Mouse (Mus musculus) c-Kit-positive CD71-positive TER-119-positive erythroid progenitor cells, embryonic 14.5 days (primary cell): ENCODE data around the gene Slc25a29.
A peak's percentile ranks its signal among the peaks of the same experiment; 100 is the strongest.
"Not testable (repeated sequence)": the region's sequence is repeated elsewhere in the genome, so short reads cannot be mapped to it uniquely, and the experiment has no call there.

Source experiments
- DNase-seq: peaks from one replicate; pipeline ENCODE4 v3.0.0-alpha.2; 2013; ENCODE audit warnings: low spot score

Slc25a29 gene

DNA sequence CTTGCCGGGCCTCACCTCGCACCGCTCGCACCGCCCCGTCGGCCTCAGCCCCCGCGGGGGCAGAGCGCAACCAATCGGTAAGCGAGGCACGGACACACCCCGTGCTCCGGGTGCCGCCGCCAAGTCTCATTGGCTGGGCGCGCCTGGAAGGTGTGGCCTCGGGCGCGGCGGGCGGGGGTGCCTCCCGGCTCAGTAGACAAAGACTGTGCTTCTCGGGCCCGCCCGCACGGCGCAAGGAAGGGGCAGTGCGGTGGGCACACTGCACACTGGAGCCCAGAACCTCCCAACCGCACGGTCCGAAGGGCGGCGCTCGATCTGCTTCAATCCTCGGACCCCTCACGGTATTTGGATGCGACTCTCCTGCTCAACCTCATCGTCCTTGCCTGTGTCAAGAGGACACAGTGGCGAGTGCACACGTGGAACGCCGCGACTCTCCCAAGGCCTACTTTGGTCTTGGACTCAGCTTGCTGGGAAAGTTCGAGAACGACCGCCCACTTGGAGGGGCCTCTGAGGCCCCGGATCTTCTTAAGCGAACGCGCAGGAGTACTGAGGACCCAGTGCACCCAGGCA lies at the start of gene Slc25a29, which contains the start of gene Slc25a47:
Gene Slc25a29 (minus strand): TSS at position 44 of the 570 bp plus-strand sequence.
Gene Slc25a47 (plus strand): TSS at position 207 of the 570 bp plus-strand sequence.
- peak; percentile 89 for DNase-seq

DNA sequence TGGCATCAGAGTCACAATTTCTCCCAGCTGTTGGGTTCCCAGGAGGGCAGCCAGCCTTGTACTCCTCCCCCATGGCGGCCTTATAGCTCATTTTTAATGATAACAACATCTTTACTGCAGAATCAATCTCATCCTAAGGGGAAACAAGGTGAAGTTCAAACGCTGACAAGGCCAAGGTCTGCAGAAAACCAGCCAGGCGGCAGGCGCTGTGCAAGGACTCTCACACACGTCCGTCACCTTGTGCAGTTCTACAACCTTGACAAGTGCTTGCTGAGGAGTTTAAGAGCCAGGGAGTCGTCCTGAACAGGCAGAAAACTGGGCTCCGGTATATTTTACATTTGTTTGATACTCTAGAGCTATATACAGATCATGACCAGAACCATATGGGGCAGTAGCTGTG lies 47.1 kb upstream of the Slc25a29 start:
- no peak for DNase-seq

DNA sequence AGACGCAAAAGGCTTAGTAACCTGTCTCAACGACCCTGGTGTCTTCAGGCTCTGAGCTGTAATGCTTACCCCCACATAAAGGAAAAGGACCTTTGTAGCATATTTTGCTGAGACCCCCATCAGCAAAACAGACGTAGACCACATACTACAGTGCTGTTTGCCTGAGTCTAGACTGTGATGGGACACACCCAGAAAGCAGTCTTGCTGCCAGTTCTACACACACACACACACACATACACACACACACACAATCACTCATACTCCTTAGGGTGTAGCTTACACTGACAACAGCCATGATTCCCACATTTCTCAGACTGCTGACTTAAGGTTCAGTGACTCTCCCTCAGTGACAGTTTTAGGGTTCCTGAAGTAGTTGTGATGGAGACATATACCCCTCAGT lies 45.5 kb upstream of the Slc25a29 start:
- no peak for DNase-seq

DNA sequence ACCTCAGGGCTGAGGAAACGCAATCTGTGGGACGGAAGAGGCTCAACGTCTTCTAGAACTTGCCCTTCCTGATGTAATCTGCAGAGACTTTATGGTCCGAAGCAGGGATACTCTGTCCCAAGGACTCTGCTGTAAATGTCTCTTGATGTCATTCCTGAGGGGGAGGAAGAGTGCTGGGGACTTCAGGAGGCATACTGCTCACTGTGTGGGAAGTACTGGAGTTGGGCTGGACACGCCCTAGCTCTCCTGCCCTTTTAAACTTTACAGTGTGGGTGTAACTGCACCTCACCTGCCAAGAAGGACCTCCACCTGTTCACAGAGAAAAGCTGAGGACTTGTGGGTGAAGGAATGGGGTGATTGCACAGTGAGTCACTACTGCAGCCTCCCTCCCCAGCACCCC lies 44.9 kb upstream of the Slc25a29 start:
- no peak for DNase-seq

DNA sequence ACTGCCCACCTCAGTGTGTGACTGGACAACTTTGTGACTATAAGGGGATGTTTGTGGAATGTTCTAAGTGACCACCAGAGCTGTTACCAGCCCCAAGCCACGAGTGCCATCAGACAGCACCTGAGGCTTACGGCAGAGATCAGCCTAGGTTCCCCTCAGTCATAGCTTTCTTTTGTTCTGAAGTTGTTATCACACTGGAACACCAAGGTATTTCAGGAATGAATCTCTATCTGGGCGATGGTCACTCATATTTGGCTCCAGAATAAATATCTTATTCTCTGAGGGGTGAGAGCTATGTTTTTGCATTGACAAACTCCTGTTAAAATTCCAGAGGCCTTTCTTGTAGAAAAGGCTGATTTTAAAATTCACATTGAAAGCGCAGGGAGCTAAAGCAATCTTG lies 43.5 kb upstream of the Slc25a29 start:
- DNase-seq, result no peak

DNA sequence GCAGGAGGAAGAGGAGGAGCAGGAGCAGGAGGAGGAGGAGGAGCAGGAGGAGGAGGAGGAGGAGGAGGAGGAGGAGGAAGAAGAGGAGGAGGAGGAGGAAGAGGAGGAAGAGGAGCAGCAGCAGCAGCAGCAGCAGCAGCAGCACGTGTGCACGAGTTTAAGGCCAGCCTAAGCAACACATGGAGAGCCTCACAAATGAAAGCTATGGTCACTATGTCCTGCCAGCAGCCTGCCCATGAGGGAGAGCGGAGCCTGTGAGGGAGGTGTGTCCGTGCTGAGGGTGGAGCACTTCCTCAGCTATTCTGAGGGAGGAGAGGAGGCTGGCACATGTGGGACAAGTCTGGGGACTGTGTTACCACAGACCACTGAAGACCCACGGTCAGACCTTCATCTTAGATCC lies 37.4 kb upstream of the Slc25a29 start:
- no peak for DNase-seq

DNA sequence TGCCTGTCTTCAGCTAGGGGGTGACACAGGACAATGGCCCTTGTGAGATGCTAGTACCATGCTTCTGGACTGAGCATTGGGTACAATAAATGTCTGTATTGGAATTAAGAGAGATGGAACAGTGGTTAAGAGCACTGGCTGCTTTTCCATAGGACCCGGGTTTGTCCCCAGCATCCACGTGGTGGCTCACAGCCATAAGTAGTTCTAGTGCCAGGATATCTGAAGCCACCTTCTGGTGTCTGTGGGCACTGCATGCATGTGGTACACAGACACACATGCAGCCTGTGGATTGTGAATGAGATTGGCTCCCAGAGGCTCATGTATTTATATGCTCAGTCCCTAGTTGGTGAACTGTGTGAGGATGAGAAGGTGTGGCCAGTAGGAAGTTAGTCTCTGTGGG lies 33.9 kb upstream of the Slc25a29 start:
- peak; percentile 9 for DNase-seq

DNA sequence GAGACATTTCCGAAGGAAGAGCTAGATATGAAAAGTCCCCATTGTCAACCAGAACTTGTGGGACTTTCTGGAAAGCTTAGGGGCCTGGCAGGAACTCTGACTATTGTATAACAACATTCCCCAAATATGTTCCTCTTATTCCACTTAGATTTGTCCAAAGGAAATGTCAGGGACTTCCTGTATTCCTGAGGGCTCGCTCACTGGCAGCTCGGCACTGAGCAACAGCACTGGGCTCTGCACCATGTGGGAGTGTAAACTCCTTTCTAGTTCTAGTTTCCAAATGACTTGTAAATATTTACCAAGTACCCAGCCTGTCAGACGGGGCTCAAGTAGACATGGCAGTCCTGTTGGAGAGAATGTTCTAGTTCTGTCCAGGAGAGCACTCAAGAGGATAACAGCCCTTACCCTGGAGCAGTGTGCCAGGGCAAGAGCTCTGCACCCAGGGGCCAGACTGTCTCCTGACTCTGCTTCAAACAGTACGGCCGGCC lies 29.4 kb upstream of the Slc25a29 start:
- no peak for DNase-seq

DNA sequence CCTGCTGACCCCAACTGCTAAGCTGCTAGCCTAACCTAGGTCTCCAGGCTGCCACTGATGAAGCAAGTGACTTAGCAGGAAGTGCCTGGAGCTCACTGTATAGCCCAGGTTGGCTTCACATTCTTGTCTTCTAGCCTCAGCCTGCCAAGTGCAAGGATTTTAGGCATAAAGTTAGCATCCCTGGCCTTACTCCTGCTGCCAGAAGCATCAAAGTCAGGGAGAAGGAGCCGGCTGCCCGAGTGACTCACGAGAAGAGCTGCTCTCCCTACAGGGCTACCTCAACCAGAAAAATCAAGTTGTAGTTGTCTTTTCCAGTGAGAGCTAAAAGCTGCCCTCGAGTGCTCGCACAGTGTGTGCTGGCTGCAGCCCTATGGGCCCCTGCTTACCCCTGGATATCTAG lies 22.8 kb upstream of the Slc25a29 start:
- no peak for DNase-seq

DNA sequence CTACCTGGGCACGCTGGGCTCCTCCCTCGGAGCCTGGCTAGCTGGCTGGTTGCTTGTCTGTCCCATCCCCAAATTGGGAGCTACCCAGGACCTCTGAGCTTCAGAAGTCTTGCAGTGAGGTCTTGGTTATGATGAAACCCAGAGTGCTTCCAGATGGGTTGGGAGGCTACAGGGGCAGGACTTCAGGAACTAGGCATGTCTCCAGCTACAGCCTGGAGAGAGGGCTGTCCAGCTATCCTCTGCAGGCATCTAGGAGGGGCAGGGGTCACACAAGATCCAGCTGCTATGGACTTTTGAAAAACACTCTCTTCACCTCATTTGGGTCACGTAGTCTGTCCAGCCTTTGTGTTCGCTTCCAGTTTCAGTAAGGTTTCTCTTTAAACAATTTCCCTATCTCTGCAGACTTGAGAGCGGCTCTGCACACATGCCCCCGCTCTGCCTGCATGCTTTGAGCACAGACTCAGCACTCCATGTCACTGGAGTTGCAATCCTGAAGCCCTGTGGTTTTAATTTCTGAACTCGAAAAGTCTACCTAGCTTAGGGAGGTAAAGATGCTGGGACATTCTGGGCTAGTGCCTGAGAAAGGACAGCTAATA lies 22.0 kb upstream of the Slc25a29 start:
- DNase-seq, result no peak

DNA sequence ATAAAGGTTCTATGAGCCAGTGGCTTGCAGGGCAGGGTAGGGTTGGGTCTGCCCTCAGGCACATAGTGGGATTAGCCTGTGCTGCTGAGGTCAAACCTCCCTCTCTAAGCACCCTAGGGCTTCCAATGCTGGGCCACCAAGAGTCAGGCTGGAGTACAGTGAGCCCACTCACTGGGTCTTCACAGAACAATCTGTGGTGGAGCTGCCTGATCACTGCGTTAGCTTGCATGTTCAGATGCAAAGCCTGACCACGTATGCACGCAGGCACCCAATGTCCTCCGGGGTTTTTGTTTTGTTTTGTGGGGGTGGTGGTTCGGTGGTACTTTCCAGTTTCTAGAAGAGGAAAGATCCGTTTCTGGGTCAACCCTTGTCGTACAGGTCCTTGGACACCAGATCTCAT lies 21.4 kb upstream of the Slc25a29 start:
- DNase-seq, result no peak

DNA sequence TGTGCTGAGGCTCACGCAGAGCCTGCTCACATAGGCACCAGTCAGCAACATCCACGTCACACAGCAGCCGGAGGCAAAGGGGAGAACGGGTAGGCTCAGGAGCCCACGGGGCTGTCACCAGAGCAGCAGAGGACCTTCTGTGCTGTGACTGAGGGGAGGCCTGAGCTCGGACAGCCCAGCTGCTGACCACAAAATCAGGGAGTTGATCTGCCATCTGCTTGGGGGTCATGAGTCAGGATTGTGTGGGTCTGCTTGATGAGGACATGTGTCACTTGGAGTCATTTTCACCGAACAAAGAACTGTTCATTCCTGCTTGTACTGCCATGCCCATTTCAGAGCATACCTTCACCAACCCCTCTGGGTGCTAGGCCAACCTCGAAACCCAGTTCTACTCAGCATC lies 20.5 kb upstream of the Slc25a29 start:
- no peak for DNase-seq

DNA sequence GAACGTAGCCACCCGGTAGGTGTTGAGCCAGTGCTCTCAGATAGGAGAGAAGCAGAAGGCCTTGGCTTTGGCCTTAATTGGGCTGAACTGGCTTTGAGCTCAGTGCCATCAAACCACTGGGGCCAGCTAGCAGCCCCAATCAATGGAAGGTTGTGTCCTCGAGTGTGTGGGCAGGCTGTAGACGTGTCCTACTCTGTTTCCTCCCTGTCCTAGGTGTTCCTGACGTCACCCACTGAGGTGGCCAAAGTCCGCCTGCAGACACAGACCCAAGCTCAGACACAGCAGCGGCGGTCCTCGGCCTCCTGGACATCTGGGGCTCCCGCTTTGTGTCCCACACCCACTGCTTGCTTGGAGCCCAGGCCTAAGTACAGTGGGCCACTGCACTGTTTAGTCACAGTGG lies 19.4 kb upstream of the Slc25a29 start:
- no peak for DNase-seq

DNA sequence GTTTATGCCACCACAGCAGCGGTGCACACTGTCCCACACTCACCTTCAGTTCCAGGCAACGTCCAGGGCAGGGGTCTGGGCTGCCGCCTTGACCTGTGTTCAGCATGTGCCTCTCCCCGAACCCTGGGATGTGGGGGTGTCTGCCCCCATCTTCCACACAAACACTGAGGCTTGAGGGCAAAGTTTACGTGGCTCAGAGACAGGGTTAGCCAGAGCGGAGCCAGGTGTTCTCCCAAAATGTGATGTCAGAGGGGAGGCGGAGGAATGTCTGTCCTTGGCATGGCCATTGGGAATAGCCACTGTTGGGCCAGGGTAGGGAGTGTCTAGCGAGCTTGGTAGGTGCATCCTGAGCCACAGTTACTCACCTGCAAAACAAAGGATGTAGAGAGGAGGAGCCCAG lies 17.1 kb upstream of the Slc25a29 start:
- no peak for DNase-seq

DNA sequence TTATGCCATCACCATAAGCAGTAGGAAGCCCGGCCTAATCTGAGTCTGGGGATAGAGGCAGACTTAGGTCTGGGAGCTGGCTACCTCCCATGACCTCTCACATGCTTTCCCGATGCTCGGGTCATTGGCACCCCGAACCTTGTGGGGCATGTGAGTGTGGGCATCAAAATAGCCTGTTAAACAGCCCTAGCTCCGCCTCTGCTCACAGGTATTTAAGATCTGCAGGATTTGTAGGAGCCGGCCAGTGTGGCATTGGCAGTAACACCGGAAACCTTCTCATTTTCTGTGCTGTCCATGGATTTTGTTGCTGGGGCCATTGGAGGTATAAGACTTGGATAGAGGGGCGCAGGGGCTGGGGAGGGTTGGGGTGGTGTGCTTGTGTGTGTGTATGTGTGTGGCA lies 15.2 kb upstream of the Slc25a29 start:
- DNase-seq, result no peak

DNA sequence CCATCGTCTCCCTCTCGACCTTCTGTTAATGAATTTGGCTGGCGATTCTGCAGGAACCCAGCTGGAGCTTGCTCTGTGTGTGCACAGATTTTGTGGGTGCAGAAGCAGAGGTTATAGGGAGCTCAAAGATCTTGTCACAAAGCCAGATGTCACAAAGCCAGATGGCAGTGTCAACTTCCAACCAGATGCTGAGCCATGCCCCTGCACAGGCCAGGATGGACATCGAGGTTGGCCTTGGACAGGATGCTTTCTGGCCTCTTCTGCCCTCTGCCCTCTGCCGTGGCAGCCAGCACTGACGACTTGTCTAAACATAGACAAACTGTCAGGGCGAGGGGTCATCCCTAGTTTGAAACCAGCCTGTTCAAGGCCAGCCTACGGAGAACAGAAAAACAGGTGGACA lies 14.4 kb upstream of the Slc25a29 start:
- DNase-seq, result no peak

DNA sequence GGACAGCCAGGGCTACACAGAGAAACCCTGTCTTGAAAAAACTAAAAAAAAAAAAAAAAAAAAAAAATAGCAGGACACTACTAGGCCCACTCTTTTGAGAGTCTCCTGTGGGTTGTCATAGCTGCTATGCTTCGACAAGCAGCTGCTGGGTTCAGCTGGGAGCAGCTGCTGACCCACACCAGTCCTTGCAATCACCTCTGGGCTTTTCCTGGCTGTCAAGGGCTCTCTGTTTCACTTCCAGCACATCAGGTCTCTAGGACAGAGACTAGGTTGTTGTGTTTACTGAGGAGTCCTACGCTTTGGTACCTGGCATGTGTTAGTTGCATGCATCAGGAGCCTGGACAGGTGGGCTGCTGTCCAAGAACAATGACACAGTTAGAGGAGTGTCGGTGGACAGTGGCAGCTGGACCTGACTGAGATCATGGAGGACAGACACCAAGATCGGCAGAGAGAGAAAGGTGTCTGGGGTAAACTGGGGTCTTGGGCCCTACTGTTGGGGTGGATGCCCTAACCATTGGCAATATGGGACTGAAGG lies 13.9 kb upstream of the Slc25a29 start:
- DNase-seq, result no peak

DNA sequence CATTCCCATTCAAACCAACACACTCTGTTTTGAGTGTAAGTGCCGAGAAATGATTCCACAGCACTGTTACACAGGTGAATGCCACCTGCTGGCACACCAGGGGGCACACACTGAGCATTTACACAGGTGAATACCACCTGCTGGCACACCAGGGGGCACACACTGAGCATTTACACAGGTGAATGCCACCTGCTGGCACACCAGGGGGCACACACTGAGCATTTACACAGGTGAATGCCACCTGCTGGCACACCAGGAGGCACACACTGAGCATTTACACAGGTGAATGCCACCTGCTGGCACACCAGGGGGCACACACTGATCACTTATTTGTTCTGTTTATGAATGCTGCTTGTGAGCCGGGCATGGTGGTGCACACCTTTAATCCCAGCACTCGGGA lies 12.3 kb upstream of the Slc25a29 start:
- DNase-seq, result not testable (repeated sequence)

DNA sequence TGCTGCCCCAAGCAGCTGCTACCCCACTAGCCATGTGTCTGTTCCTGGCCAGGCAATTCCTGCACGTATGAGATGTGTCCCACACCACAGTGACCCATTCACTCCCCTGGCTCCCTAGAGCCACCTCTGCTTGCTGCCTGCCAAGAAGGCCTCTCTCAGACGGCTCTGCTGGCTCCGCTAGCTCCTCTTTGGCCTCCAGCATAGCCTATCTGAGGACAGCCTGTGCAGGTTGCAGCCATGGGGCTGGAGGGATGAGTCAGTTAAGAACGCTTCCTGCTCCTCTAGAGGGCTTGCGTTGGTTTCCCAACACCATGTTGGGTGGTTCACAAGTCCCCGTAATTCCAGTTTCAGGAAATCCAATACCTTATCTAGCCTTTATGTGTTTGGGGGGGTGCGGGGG lies 7.0 kb upstream of the Slc25a29 start:
- no peak for DNase-seq

DNA sequence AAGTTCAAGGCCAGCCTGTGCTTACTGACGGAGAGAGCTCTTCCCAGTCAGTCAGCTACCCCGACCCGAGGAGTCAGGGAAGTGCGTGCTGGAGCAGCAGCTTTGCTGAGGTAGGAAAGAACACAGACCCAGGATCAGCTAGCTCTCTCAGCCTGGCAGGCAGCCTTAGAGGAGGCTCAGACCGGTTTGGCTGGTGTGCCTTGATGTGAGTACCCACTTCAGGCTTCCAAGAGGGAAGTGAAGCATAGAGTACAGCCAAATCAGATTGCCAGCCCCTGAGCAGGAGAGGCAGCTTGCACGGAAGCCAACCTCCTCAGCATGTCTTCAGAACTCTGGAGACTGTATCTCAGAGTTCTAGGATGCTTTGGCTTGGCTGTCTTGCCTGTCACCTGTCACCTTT lies 5.5 kb upstream of the Slc25a29 start:
- DNase-seq, result no peak

DNA sequence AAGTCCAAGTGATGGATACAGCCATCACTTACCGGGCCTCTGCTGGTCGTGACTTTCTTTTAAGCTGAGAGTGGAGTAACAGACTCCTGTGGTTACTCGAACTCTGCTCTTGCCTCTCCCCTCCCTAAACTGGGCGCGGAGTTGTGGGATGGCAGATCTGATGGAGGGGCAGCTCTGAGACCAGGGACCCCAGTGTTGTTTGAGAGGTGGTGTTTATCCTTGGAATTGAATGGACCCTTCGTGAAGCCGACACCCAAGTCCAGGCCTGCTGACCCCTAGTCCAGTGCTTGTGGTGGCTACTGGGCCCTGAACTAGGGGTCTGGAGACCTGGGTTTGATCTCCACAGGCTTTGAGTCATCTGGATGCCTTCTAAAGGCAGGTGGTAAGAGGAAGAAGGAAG lies 1.0 kb upstream of the Slc25a29 start:
- no peak for DNase-seq

DNA sequence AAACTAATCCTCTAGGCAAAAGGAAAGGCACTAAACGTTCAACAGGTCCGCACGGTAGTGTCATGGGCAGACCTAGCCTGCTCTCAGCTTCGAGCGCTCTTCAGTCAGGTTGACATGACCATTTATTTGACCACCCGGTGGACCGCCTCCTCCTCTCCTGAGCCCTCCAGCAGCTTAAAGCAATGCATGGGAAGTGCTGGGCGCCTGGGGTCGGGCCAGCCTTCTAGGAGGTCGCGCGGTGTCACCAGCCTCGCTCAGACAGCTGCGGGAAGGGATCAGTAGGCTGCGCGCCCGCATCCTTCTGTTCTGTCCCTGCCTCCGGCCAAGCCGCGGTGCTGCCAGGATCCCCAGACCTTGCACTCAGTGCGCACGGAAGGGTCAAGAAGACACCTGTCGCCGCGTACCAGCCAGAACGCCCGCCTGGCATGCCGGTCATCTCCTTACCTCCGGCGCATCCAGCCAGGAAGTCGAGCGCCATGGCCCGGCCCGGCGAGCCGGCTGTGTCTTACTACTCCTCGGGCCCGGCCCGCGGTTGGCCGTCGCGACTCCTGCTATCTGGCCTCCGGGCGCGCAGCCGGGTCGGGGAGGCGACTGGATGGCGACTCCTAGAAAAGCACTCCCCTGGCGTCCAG lies 359 bp downstream of the Slc25a29 start:
- DNase-seq, result no peak

DNA sequence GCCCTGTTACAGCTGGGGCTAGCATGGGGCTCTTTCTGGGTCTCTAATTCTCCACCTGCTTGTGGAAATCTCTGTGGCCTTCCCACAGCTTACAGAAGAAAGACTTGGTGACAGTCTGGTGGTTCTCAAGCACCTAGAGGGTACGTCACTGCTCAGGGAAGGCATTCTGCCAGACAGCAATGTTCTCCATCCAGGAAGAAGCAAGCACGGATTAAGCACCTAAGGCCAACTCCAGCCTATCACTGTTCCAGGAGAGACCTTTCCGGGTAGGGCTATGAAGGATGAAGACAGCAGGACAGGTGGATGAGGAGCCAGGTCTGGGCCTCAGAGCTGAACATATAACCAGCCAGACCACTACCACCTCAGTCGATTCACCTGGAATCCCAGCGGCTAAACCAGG lies 897 bp downstream of the Slc25a29 start:
- DNase-seq, result no peak
